Mouse (Mus musculus) thymus, adult 2 months (tissue): Measurements from ENCODE around the gene Clec9a.

Experiments
- CTCF ChIP-seq: fragments of 200-500 bp; IDR thresholded peaks from 2 replicates; pipeline ENCODE4 v1.5.1; 2012; ENCODE audit warnings: mild to moderate bottlenecking, control low read depth, low read length, moderate library complexity, borderline replicate concordance; ENCODE audit not compliant: control insufficient read depth, poor library complexity, insufficient read depth; ENCODE audit errors: extremely low read depth
- POLR2A ChIP-seq: fragments of 200-500 bp; IDR thresholded peaks from 2 replicates; pipeline ENCODE4 v1.6.1; 2012; ENCODE audit warnings: mild to moderate bottlenecking, low read length, control low read depth, moderate library complexity; ENCODE audit not compliant: control insufficient read depth, poor library complexity, insufficient read depth; ENCODE audit errors: extremely low read depth

- no peak for TF ChIP-seq CTCF
- TF ChIP-seq POLR2A = no peak
Observed at GRCm38 (mm10) chr6:129434239-129434638, 25.6 kb downstream of the Clec9a start.
